Mouse (Mus musculus) lung, adult 10 weeks (tissue): Measurements from ENCODE around the gene Amigo1. TPM values are rescaled to one million over a fixed set of nuclear protein-coding genes. Genes with fewer than 3 reads are reported as not detected.

Experiments
- polyA plus RNA-seq: library from polyadenylated mRNA; stranded (reverse); fragments of 350-450 nt; fragmentation: Illumina TruSeq; extraction: RNeasy Lipid Tissue Mini Kit (QIAGEN cat#74804); gene quantifications from one replicate; pipeline ENCODE4 v1.2.3, GENCODE M21; 2014; ENCODE audit warnings: low read depth, low replicate concordance; ENCODE audit not compliant: insufficient read depth

The Amigo1 gene
- 5.9 TPM for polyA plus RNA-seq

GRCm38 (mm10) chr3:108186098-108187047 is at the start of gene Amigo1:
Gene Amigo1 (plus strand): TSS chr3:108186335.

GRCm38 (mm10) chr3:108145534-108146445 is 40.3 kb upstream of the Amigo1 start, which contains the start of gene Gnai3:
Gene Gnai3 (minus strand): TSS chr3:108146146.

GRCm38 (mm10) chr3:108154656-108155055 is 31.5 kb upstream of the Amigo1 start, which contains the start of gene Gpr61:
Gene Gpr61 (minus strand): TSS chr3:108154882.

GRCm38 (mm10) chr3:108200329-108201323 is 14.5 kb downstream of the Amigo1 start, which contains the start of gene Cyb561d1:
Gene Cyb561d1 (minus strand): TSS chr3:108201212.

GRCm38 (mm10) chr3:108210771-108211139 is 24.6 kb downstream of the Amigo1 start, which contains the start of gene Atxn7l2:
Gene Atxn7l2 (minus strand): TSS chr3:108210934.

GRCm38 (mm10) chr3:108226558-108227350 is 40.6 kb downstream of the Amigo1 start, which contains the start of gene Sypl2:
Gene Sypl2 (minus strand): TSS chr3:108226648.

Other genes starting within 250 kb of the Amigo1 start
- gene Gstm6, start 242.6 kb upstream of the Amigo1 start, polyA plus RNA-seq: 5.0 TPM
- gene Gstm3, start 217.1 kb upstream of the Amigo1 start, polyA plus RNA-seq: 0.30 TPM
- gene Gstm2, start 199.9 kb upstream of the Amigo1 start, polyA plus RNA-seq: 236 TPM
- gene Gstm1, start 168.4 kb upstream of the Amigo1 start, polyA plus RNA-seq: 591 TPM
- 15.8 TPM for gene Gstm4, start 141.4 kb upstream of the Amigo1 start, polyA plus RNA-seq
- 11.1 TPM for gene Ampd2, start 99.7 kb upstream of the Amigo1 start, polyA plus RNA-seq
- gene Gnat2, start 93.5 kb upstream of the Amigo1 start, polyA plus RNA-seq: not detected
- 49.2 TPM for gene Gnai3, start 40.2 kb upstream of the Amigo1 start, polyA plus RNA-seq
- not detected for gene Gpr61, start 31.5 kb upstream of the Amigo1 start, polyA plus RNA-seq
- gene Cyb561d1, start 14.9 kb downstream of the Amigo1 start, polyA plus RNA-seq: 6.2 TPM
- 2.5 TPM for gene Atxn7l2, start 24.6 kb downstream of the Amigo1 start, polyA plus RNA-seq
- gene Sypl2, start 40.3 kb downstream of the Amigo1 start, polyA plus RNA-seq: 0.10 TPM
- 107 TPM for gene Psma5, start 70.6 kb downstream of the Amigo1 start, polyA plus RNA-seq
- 52.6 TPM for gene Sort1, start 97.7 kb downstream of the Amigo1 start, polyA plus RNA-seq
- 21.6 TPM for gene Mybphl, start 178.6 kb downstream of the Amigo1 start, polyA plus RNA-seq
- 1.6 TPM for gene Psrc1, start 197.5 kb downstream of the Amigo1 start, polyA plus RNA-seq
- 2.4 TPM for gene Celsr2, start 229.2 kb downstream of the Amigo1 start, polyA plus RNA-seq